8 mouse cellular contexts compared by ENCODE assay signal in genomic region chr2:122569439-122569838, GRCm38 (mm10). TPM values are rescaled to one million over a fixed set of nuclear protein-coding genes. Genes with fewer than 3 reads are reported as not detected.
DNase-seq lines count a peak whose midpoint lies in the region; ATAC-seq and TF ChIP-seq lines count a peak whose summit lies in the region.

No protein-coding gene starts in this region.

- H3K4me1 ChIP-seq in heart, embryonic 11.5 days (ENCODE audit: control insufficient read depth, insufficient read depth, low read length), result no peaks in the 10 kb centered on the region
- H3K4me1 ChIP-seq in CH12.LX (ENCODE audit: control insufficient read depth in 1 of 2, insufficient read depth in 2 of 2), result peaks cover 0 to 24% of the 10 kb centered on the region in 2 experiments; a peak in 3 of 4 replicates
- no peaks in the 10 kb centered on the region for H3K4me1 ChIP-seq in forebrain, embryonic 11.5 days (replicated peaks; ENCODE audit: control insufficient read depth, insufficient read depth, low read length)
- H3K4me1 ChIP-seq in lung, embryonic 16.5 days (replicated peaks; ENCODE audit: control insufficient read depth, insufficient read depth, low read length), result no peaks in the 10 kb centered on the region

- no peaks in the 10 kb centered on the region for H3K36me3 ChIP-seq in heart, embryonic 11.5 days (ENCODE audit: control insufficient read depth, insufficient read depth, low read length)
- no peaks in the 10 kb centered on the region for H3K36me3 ChIP-seq in CH12.LX (replicated peaks in 1 of 2; ENCODE audit: control insufficient read depth in 1 of 2, insufficient read depth in 1 of 2, low read length in 1 of 2)
- no peaks in the 10 kb centered on the region for H3K36me3 ChIP-seq in forebrain, embryonic 11.5 days (ENCODE audit: control insufficient read depth, insufficient read depth, low read length)
- no peaks in the 10 kb centered on the region for H3K36me3 ChIP-seq in lung, embryonic 16.5 days (ENCODE audit: control insufficient read depth, insufficient read depth, low read length)

- in situ Hi-C loops in CH12.LX (cut with MboI; ENCODE audit: low pct_ligation_motif_present, low pct_unique_long_range_greater_than_20kb, low sequenced_read_pairs), result no loop called here

- WGBS in heart, embryonic 11.5 days (ENCODE audit: insufficient replicate concordance), result 9% methylated on average over 3 of the region's 3 CpGs
- WGBS in forebrain, embryonic 11.5 days, result 22% methylated on average over 3 of the region's 3 CpGs
- 4% methylated on average over 3 of the region's 3 CpGs for WGBS in lung, embryonic 16.5 days

- H3K9me3 ChIP-seq in heart, embryonic 11.5 days (replicated peaks; ENCODE audit: control insufficient read depth, low read length), result no peaks in the 10 kb centered on the region
- H3K9me3 ChIP-seq in CH12.LX (replicated peaks; ENCODE audit: low read length), result no peaks in the 10 kb centered on the region
- H3K9me3 ChIP-seq in forebrain, embryonic 11.5 days (ENCODE audit: control insufficient read depth, low read length), result no peaks in the 10 kb centered on the region
- no peaks in the 10 kb centered on the region for H3K9me3 ChIP-seq in lung, embryonic 16.5 days (ENCODE audit: control insufficient read depth, low read length)

- TF ChIP-seq RAD21 in CH12.LX (IDR thresholded peaks at IDR 0.05; ENCODE audit: low read depth, low read length), result peak; percentile 80

- DNase-seq in heart, adult 18-20 months, result peak; percentile 54 to 87
- DNase-seq in CH12.LX (ENCODE audit: extremely low read depth), result peak; percentile 66
- DNase-seq in c-Kit-positive CD71-negative TER-119-negative erythroid progenitor cells, embryonic 14.5 days (ENCODE audit: low read depth), result peak; percentile 43
- peak; percentile 71 for DNase-seq in forebrain, embryonic 11.5 days (ENCODE audit: low spot score)
- DNase-seq in kidney, adult 9 months, result peak; percentile 66
- DNase-seq in retina, postnatal 7 days (ENCODE audit: low read depth, low spot score), result peak; percentile 33

- no peak for ATAC-seq in heart, embryonic 11.5 days (replicated peaks; ENCODE audit: insufficient number of reproducible peaks, low FRiP score, low TSS enrichment)
- ATAC-seq in forebrain, embryonic 11.5 days (replicated peaks; ENCODE audit: low FRiP score), result 0 out of 2 replicates have a peak, but pooled peaks have one; percentile 39
- ATAC-seq in lung, embryonic 16.5 days (ENCODE audit: low read depth), result 0 out of 2 replicates have a peak, but pooled peaks have one; percentile 43

- dilution Hi-C loops in CH12.LX (cut with MboI; ENCODE audit: extremely low pct_ligation_motif_present, extremely low pct_unique_long_range_greater_than_20kb, low sequenced_read_pairs), result no loop called here

- H3K79me2 ChIP-seq in CH12.LX (replicated peaks; ENCODE audit: control insufficient read depth, extremely low read depth, insufficient read depth, poor library complexity, severe bottlenecking), result no peaks in the 10 kb centered on the region

- no peak overlapping the region for H3K9ac ChIP-seq in heart, embryonic 11.5 days (ENCODE audit: low read depth, low read length)
- no peak overlapping the region; the same call in 1 of the 2 replicates for H3K9ac ChIP-seq in CH12.LX (ENCODE audit: insufficient read depth, low read depth)
- H3K9ac ChIP-seq in forebrain, embryonic 11.5 days (ENCODE audit: low read length), result no peak overlapping the region
- no peak overlapping the region for H3K9ac ChIP-seq in lung, embryonic 16.5 days (ENCODE audit: low read length)

- no peaks in the 10 kb centered on the region for H3K27me3 ChIP-seq in heart, embryonic 11.5 days (ENCODE audit: control insufficient read depth, insufficient read depth, low read length)
- no peaks in the 10 kb centered on the region for H3K27me3 ChIP-seq in CH12.LX (replicated peaks)
- H3K27me3 ChIP-seq in forebrain, embryonic 11.5 days (ENCODE audit: control insufficient read depth, insufficient read depth, low read length), result no peaks in the 10 kb centered on the region
- H3K27me3 ChIP-seq in lung, embryonic 16.5 days (ENCODE audit: control insufficient read depth, insufficient read depth, low read depth, low read length), result no peaks in the 10 kb centered on the region

- H3K27ac ChIP-seq in heart, embryonic 11.5 days (ENCODE audit: low read depth, low read length), result no peak overlapping the region
- H3K27ac ChIP-seq in CH12.LX (ENCODE audit: insufficient read depth, low read depth), result no peak overlapping the region
- H3K27ac ChIP-seq in forebrain, embryonic 11.5 days (ENCODE audit: low read depth, low read length), result no peak overlapping the region
- no peak overlapping the region for H3K27ac ChIP-seq in lung, embryonic 16.5 days (ENCODE audit: low read length)

- H3K4me2 ChIP-seq in heart, embryonic 11.5 days, result no peak overlapping the region
- no peak overlapping the region for H3K4me2 ChIP-seq in CH12.LX (ENCODE audit: insufficient read depth, low read depth, poor library complexity, severe bottlenecking)
- no peak overlapping the region for H3K4me2 ChIP-seq in forebrain, embryonic 11.5 days (ENCODE audit: low read depth, low read length, severe bottlenecking)
- H3K4me2 ChIP-seq in lung, embryonic 16.5 days (ENCODE audit: low read depth, low read length), result no peak overlapping the region

- TF ChIP-seq EP300 in CH12.LX (IDR thresholded peaks at IDR 0.05; ENCODE audit: low read length), result no peak

- no peak overlapping the region for H3K4me3 ChIP-seq in heart, embryonic 11.5 days (ENCODE audit: low read depth, low read length)
- H3K4me3 ChIP-seq in CH12.LX (replicated peaks in 1 of 3; ENCODE audit: low read depth in 2 of 3, low read length in 2 of 3, poor library complexity in 1 of 3), result no peak overlapping the region
- no peak overlapping the region for H3K4me3 ChIP-seq in forebrain, embryonic 11.5 days (ENCODE audit: low read depth, low read length)
- no peak overlapping the region for H3K4me3 ChIP-seq in lung, embryonic 16.5 days (ENCODE audit: low read length)

- TF ChIP-seq CTCF in CH12.LX (conservative IDR thresholded peaks at IDR 0.05 in 1 of 2, IDR thresholded peaks at IDR 0.05 in 1 of 2; ENCODE audit: low read depth in 2 of 2, low read length in 2 of 2), result peak; percentile 27 to 92; a peak in 3 of 4 replicates

- TF ChIP-seq POLR2A in CH12.LX (IDR thresholded peaks at IDR 0.05; ENCODE audit: low read depth, low read length), result no peak

TF ChIP-seq in CH12.LX, 34 proteins besides CTCF, POLR2A, EP300 and RAD21 (continues in another document):
- TF ChIP-seq ETS1 (conservative IDR thresholded peaks at IDR 0.05; ENCODE audit: low read depth, low read length) (no peak), HCFC1 (IDR thresholded peaks at IDR 0.05; ENCODE audit: low read depth, low read length) (peak; percentile 18; the same call in 1 of the 2 replicates), TBP (conservative IDR thresholded peaks at IDR 0.05; ENCODE audit: low read depth, low read length) (no peak), MEF2A (IDR thresholded peaks at IDR 0.05; ENCODE audit: borderline replicate concordance, low read depth, low read length) (no peak), MAFK (IDR thresholded peaks at IDR 0.05; ENCODE audit: insufficient replicate concordance, low read length) (no peak), USF1 (IDR thresholded peaks at IDR 0.05; ENCODE audit: low read depth, low read length) (no peak), UBTF (IDR thresholded peaks at IDR 0.05; ENCODE audit: low read depth, low read length) (no peak), RCOR1 (conservative IDR thresholded peaks at IDR 0.05; ENCODE audit: low read depth, low read length) (no peak), MXI1 (IDR thresholded peaks at IDR 0.05; ENCODE audit: low read depth, low read length) (no peak), POLR2AphosphoS2 (IDR thresholded peaks at IDR 0.05; ENCODE audit: low read depth, low read length) (no peak), E2F4 (IDR thresholded peaks at IDR 0.05; ENCODE audit: insufficient replicate concordance, low read depth, low read length) (0 out of 2 replicates have a peak, but pooled peaks have one; percentile 53), SIN3A (IDR thresholded peaks at IDR 0.05; ENCODE audit: low read length) (no peak), JUN (IDR thresholded peaks at IDR 0.05; ENCODE audit: insufficient read depth, low read depth, low read length) (no peak), CHD2 (IDR thresholded peaks at IDR 0.05; ENCODE audit: low read length) (no peak), ZMIZ1 (IDR thresholded peaks at IDR 0.05; ENCODE audit: low read depth, low read length) (no peak), JUND (conservative IDR thresholded peaks at IDR 0.05; ENCODE audit: low read depth, low read length) (peak; percentile 35; the same call in 1 of the 2 replicates), MAZ (IDR thresholded peaks at IDR 0.05; ENCODE audit: low read depth, low read length) (no peak), CHD1 (IDR thresholded peaks at IDR 0.05; ENCODE audit: low read depth, low read length) (no peak), BHLHE40 (IDR thresholded peaks at IDR 0.05; ENCODE audit: low read depth, low read length) (no peak), NELFE (IDR thresholded peaks at IDR 0.05; ENCODE audit: low read depth, low read length) (peak; percentile 35; the same call in 1 of the 2 replicates), USF2 (conservative IDR thresholded peaks at IDR 0.05; ENCODE audit: low read depth, low read length) (no peak), ZKSCAN1 (IDR thresholded peaks at IDR 0.05; ENCODE audit: borderline replicate concordance, low read depth, low read length) (no peak), MAX (IDR thresholded peaks at IDR 0.05; ENCODE audit: low read length) (no peak), TCF12 (IDR thresholded peaks at IDR 0.05; ENCODE audit: low read depth, low read length) (no peak), MYC (IDR thresholded peaks at IDR 0.05; ENCODE audit: low read depth, low read length) (0 out of 2 replicates have a peak, but pooled peaks have one; percentile 13), ZC3H11A (IDR thresholded peaks at IDR 0.05; ENCODE audit: low read depth, low read length) (peak; percentile 78), PAX5 (IDR thresholded peaks at IDR 0.05; ENCODE audit: low read length) (no peak), KAT2A (IDR thresholded peaks at IDR 0.05; ENCODE audit: insufficient replicate concordance, low read length) (no peak), ELF1 (IDR thresholded peaks at IDR 0.05; ENCODE audit: low read depth, low read length) (no peak), SMC3 (IDR thresholded peaks at IDR 0.05; ENCODE audit: low read depth, low read length) (peak; percentile 98)

RNA-seq across cellular contexts. Expression of gene Gatm, which starts 41.7 kb away (rescaled TPM):
- total RNA-seq in heart, adult 18-20 months (2021), result 1 to 10 TPM; 3.1 to 3.2 TPM
- 26.6 and 33.6 TPM in 2 replicates for polyA plus RNA-seq in heart, embryonic 11.5 days (2014; fragmentation: Nextera tagmentation; extraction: Ambion mirVana)
- total RNA-seq in CH12.LX (2012; rRNA removed) (35.9 and 46.0 TPM in 2 replicates), CH12.LX (2014; rRNA removed) (23.3 and 25.0 TPM in 2 replicates)
- polyA plus RNA-seq in CH12.LX (2012; ENCODE audit: insufficient read length, low read depth), result 8.8 and 13.0 TPM in 2 replicates
- polyA plus RNA-seq in forebrain, embryonic 11.5 days (2014; fragmentation: Nextera tagmentation; extraction: Ambion mirVana), result 19.6 and 19.9 TPM in 2 replicates
- polyA plus RNA-seq in lung, embryonic 16.5 days (2015; fragmentation: Nextera tagmentation; extraction: Ambion mirVana), result 7.9 and 11.4 TPM in 2 replicates
